Mouse (Mus musculus): Measurements from ENCODE around the gene Ints13. TPM values are rescaled to one million over a fixed set of nuclear protein-coding genes. Genes with fewer than 3 reads are reported as not detected.
A peak's percentile ranks its signal among the peaks of the same experiment; 100 is the strongest.

Ints13 gene
- polyA plus RNA-seq (2015; fragmentation: Nextera tagmentation; extraction: Ambion mirVana) = 70.6 and 72.4 TPM in 2 replicates

DNA sequence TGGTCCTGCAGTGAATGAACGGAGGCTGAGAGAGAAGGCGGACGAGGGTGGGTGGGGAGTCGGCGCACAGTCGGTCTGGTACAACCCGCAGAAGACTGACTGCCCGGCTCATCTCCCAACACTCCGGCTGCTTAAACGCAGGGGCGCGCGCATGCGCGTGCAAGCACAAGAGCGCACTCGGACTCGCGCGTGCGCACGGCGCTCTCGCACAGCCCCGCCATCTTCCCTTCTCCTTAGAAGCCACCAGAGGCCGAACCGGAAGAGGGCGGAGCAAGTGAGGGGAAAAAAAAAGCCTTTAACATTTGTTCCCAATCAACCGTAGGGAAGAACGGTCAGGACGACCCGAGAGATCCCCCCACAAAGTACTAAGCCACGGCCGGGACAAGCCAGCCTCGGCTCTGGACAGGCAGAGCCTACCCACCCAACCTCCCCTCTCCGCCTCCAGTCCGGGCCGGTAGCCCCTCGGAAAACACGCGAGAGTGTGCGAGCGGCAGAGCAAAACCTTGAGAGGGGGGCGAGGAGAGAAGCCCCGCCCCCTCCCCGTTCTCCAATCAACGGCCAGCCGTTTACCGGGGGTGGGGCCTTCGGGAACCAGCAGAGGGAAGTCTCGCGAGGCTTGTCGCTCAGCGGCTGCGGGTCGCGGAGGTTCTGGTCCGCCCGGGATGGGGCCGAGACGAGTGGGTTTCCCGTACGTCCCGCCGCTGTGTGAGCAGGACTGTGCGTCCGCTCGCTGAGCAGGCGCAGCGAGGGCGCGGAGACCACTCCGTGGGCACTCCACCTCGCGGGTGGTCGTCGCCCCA, at the start of gene Ints13:
Gene Ints13 (minus strand): TSS at position 526 of the 800 bp plus-strand sequence.
- Histone ChIP-seq H3K9me3 (no peaks in the 10 kb centered on the region), H3K4me2 (replicated peaks) (peak within 1 kb of the TSS; percentile 79), H3K9ac (replicated peaks) (peak within 1 kb of the TSS; percentile 89), H3K4me3 (replicated peaks) (peak within 1 kb of the TSS; percentile 86), H3K27ac (peak within 1 kb of the TSS; percentile 96), H3K27me3 (no peaks in the 10 kb centered on the region), H3K36me3 (no peaks in the 10 kb centered on the region), H3K4me1 (replicated peaks) (peaks cover 38% of the 10 kb centered on the region)
- WGBS = under 1% methylated on average over 69 of the region's 77 CpGs
- peak; percentile 98 for ATAC-seq

DNA sequence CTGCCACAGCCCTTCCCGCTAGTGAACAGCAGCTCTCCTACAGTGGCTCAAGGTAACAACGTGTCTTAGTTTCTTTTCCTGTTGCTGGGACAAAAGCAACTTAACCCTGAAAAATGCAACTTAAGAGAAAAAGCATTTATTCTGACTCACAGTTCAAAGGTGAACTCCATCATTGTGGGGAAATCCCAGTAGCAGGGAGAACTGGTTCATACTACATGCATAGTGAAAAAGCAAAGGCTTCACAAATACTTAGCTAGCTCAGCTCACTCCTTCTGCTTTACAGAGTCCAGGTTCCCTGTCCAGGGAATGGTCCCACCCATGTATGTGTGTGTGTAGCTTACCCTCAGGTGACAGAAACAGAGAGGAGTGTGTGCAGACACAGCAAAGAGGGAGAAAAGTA, 39.0 kb upstream of the Ints13 start:
- Histone ChIP-seq H3K27me3 (no peaks in the 10 kb centered on the region), H3K4me2 (replicated peaks) (no peak overlapping the region), H3K27ac (no peak overlapping the region), H3K9me3 (no peaks in the 10 kb centered on the region), H3K36me3 (peaks cover 67% of the 10 kb centered on the region), H3K4me1 (replicated peaks) (no peaks in the 10 kb centered on the region), H3K9ac (replicated peaks) (no peak overlapping the region), H3K4me3 (replicated peaks) (no peak overlapping the region)
- 91% methylated on average over 2 of the region's 2 CpGs for WGBS
- no peak for ATAC-seq

DNA sequence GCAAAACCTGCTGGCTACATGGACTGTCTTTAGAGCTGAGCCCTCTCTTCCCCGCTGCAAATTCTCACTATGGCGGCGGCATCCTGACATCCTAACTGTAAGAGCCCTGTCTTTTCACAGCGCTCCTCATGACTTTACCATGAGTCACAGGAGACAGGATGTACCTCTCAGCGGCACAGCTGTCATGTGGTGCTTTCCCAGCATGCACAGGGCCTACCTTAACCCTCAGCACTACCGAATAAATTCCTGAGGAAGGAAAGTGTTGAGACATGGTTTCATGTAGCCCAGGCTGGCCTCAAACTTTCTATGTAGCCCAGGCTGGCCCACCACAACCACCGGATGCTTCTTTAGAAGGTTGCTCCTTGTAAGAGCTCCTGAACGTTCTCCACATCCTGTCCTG, 38.3 kb upstream of the Ints13 start:
- Histone ChIP-seq H3K4me3 (replicated peaks) (no peak overlapping the region), H3K4me2 (replicated peaks) (no peak overlapping the region), H3K9me3 (no peaks in the 10 kb centered on the region), H3K36me3 (peaks cover 69% of the 10 kb centered on the region), H3K9ac (replicated peaks) (no peak overlapping the region), H3K4me1 (replicated peaks) (no peaks in the 10 kb centered on the region), H3K27me3 (no peaks in the 10 kb centered on the region), H3K27ac (no peak overlapping the region)
- WGBS = 93% methylated on average over 8 of the region's 8 CpGs
- ATAC-seq = no peak

DNA sequence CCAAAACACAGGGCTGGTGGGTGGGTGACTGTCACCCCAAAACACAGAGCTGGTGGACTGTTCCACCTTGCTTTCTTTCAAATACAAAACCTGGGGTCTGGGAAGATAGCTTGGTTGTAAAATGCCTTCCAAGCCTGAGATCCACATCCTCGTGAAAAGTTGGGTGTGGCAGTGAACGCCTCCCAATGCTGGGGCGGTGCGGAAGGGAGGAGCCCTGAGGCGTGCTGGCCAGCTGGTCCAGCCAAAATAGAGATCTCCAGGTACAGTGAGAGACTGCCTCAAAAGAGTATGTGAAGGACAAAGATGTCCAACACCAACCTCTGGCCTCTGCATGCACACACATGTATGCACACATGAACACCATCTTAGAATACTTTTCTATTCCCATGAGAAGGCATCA, 36.9 kb upstream of the Ints13 start:
- Histone ChIP-seq H3K4me2 (replicated peaks) (no peak overlapping the region), H3K9me3 (no peaks in the 10 kb centered on the region), H3K27me3 (no peaks in the 10 kb centered on the region), H3K27ac (no peak overlapping the region), H3K9ac (replicated peaks) (no peak overlapping the region), H3K36me3 (peaks cover 79% of the 10 kb centered on the region), H3K4me3 (replicated peaks) (no peak overlapping the region), H3K4me1 (replicated peaks) (no peaks in the 10 kb centered on the region)
- 91% methylated on average over 5 of the region's 5 CpGs for WGBS
- ATAC-seq = no peak

GRCm38 (mm10) chr6:146613907-146614306, 36.3 kb upstream of the Ints13 start:
- Histone ChIP-seq H3K4me1 (replicated peaks) (no peaks in the 10 kb centered on the region), H3K4me3 (replicated peaks) (no peak overlapping the region), H3K9me3 (no peaks in the 10 kb centered on the region), H3K4me2 (replicated peaks) (no peak overlapping the region), H3K27me3 (no peaks in the 10 kb centered on the region), H3K27ac (no peak overlapping the region), H3K36me3 (peaks cover 82% of the 10 kb centered on the region), H3K9ac (replicated peaks) (no peak overlapping the region)
- ATAC-seq = no peak
- WGBS = 98% methylated on average over 5 of the region's 5 CpGs

DNA sequence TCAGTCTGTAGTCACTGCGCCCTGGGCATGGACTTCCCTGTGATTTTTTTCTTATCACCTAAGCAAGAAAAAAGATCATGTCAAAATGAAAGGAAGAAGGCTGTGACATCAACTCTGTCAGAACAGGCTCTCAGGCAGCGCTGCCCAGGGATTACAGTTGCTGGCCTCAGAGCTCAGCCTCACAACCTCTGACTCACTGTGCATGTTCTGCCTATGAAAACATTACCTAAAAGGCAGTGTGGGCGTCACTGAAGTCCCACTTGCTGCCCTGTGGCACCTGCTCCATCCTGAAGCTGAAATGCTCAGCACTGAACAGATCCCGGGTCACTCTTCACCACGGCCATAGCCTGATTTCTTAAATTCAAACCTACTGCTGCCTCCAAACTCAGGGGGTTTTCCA, 35.1 kb upstream of the Ints13 start:
- no peak overlapping the region for H3K9ac ChIP-seq (replicated peaks)
- H3K4me3 ChIP-seq (replicated peaks) = no peak overlapping the region
- no peak for ATAC-seq
- no peaks in the 10 kb centered on the region for H3K27me3 ChIP-seq
- no peaks in the 10 kb centered on the region for H3K4me1 ChIP-seq (replicated peaks)
- H3K27ac ChIP-seq = no peak overlapping the region
- peaks cover 78% of the 10 kb centered on the region for H3K36me3 ChIP-seq
- H3K9me3 ChIP-seq = no peaks in the 10 kb centered on the region
- no peak overlapping the region for H3K4me2 ChIP-seq (replicated peaks)
- 93% methylated on average over 5 of the region's 5 CpGs for WGBS

DNA sequence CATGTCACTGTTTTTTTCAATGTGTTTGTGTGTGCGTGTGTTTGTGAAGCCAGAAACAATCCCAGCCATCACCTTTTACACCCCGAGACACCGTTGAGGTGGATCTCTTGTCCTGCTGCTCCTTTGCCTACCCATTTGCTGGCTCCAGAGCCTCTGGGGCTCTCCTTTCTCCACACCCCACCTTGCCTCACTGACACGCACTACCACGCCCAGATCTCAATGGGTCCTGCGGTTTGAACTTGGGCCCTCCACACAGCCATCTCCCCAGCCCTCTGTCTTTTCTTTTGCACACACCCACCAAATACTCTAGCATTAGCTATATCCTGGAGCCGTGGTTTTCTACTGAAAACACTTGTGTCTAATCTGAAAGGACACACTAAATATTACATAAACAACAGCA, 34.3 kb upstream of the Ints13 start:
- H3K27ac ChIP-seq = no peak overlapping the region
- no peaks in the 10 kb centered on the region for H3K9me3 ChIP-seq
- no peak overlapping the region for H3K4me2 ChIP-seq (replicated peaks)
- H3K4me1 ChIP-seq (replicated peaks) = no peaks in the 10 kb centered on the region
- ATAC-seq = no peak
- H3K9ac ChIP-seq (replicated peaks) = no peak overlapping the region
- WGBS = 94% methylated on average over 7 of the region's 7 CpGs
- no peaks in the 10 kb centered on the region for H3K27me3 ChIP-seq
- H3K4me3 ChIP-seq (replicated peaks) = no peak overlapping the region
- H3K36me3 ChIP-seq = peaks cover 76% of the 10 kb centered on the region

GRCm38 (mm10) chr6:146611385-146611784, 33.8 kb upstream of the Ints13 start:
- Histone ChIP-seq H3K4me2 (replicated peaks) (no peak overlapping the region), H3K4me1 (replicated peaks) (no peaks in the 10 kb centered on the region), H3K9me3 (no peaks in the 10 kb centered on the region), H3K4me3 (replicated peaks) (no peak overlapping the region), H3K36me3 (peaks cover 76% of the 10 kb centered on the region), H3K27me3 (no peaks in the 10 kb centered on the region), H3K27ac (no peak overlapping the region), H3K9ac (replicated peaks) (no peak overlapping the region)
- ATAC-seq = no peak
- WGBS = 86% methylated on average over 6 of the region's 6 CpGs

- H3K4me1 ChIP-seq (replicated peaks) = no peaks in the 10 kb centered on the region
- H3K27ac ChIP-seq = no peak overlapping the region
- H3K9ac ChIP-seq (replicated peaks) = no peak overlapping the region
- H3K4me3 ChIP-seq (replicated peaks) = no peak overlapping the region
- no peak for ATAC-seq
- no peak overlapping the region for H3K4me2 ChIP-seq (replicated peaks)
- H3K9me3 ChIP-seq = no peaks in the 10 kb centered on the region
- peaks cover 83% of the 10 kb centered on the region for H3K36me3 ChIP-seq
- H3K27me3 ChIP-seq = no peaks in the 10 kb centered on the region
- WGBS = 82% methylated on average over 10 of the region's 10 CpGs
Observed at GRCm38 (mm10) chr6:146603651-146604050, 26.0 kb upstream of the Ints13 start.

GRCm38 (mm10) chr6:146602601-146603000, 25.0 kb upstream of the Ints13 start:
- H3K27me3 ChIP-seq = no peaks in the 10 kb centered on the region
- no peak overlapping the region for H3K4me2 ChIP-seq (replicated peaks)
- ATAC-seq = no peak
- H3K4me3 ChIP-seq (replicated peaks) = no peak overlapping the region
- H3K9ac ChIP-seq (replicated peaks) = no peak overlapping the region
- H3K36me3 ChIP-seq = peaks cover 81% of the 10 kb centered on the region
- H3K4me1 ChIP-seq (replicated peaks) = no peaks in the 10 kb centered on the region
- 79% methylated on average over 4 of the region's 4 CpGs for WGBS
- H3K27ac ChIP-seq = no peak overlapping the region
- H3K9me3 ChIP-seq = no peaks in the 10 kb centered on the region

GRCm38 (mm10) chr6:146585134-146585533, 7.5 kb upstream of the Ints13 start:
- Histone ChIP-seq H3K9me3 (no peaks in the 10 kb centered on the region), H3K36me3 (peaks cover 42% of the 10 kb centered on the region), H3K9ac (replicated peaks) (no peak overlapping the region), H3K27ac (no peak overlapping the region), H3K4me1 (replicated peaks) (peaks cover 5% of the 10 kb centered on the region; the same call in 1 of the 2 replicates), H3K27me3 (no peaks in the 10 kb centered on the region), H3K4me2 (replicated peaks) (no peak overlapping the region), H3K4me3 (replicated peaks) (no peak overlapping the region)
- WGBS = 93% methylated on average over 5 of the region's 5 CpGs
- no peak for ATAC-seq

DNA sequence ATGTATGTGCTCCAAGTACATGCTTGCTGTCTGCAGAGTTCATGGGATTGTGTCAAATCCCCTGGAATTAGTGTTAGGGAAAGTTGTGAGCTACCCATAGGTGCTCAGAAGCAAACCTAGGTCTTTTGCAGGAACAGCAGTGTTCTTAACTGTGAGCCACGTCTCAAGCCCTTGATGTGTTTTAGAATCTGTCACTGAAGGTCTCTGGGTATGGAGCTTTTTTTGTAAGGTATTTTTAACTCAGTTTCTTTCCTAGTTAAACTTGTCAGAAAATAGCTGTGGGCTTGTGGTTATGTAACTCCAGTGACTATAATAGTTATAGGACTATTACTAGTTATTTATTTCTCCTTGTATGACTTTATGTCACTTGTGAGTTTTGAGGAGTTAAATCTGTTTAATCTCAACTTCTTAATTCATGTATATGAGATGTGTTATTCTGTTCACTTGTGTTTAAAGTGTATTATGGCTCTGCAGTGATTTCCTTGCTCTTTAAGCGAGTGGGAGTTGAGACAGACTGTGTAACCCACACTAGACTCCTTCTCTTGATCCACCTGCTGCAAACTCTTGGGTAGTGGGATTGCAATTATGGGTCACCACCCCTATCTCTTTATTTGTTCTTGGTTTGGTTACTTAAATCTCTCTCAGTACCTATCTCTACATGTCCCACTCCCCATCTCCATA, 5.9 kb upstream of the Ints13 start:
- Histone ChIP-seq H3K4me1 (replicated peaks) (peaks cover 16% of the 10 kb centered on the region), H3K27me3 (no peaks in the 10 kb centered on the region), H3K27ac (no peak overlapping the region), H3K4me3 (replicated peaks) (no peak overlapping the region), H3K36me3 (peaks cover 26% of the 10 kb centered on the region), H3K9me3 (no peaks in the 10 kb centered on the region), H3K9ac (replicated peaks) (no peak overlapping the region), H3K4me2 (replicated peaks) (no peak overlapping the region)
- 83% methylated on average over 2 of the region's 2 CpGs for WGBS
- no peak for ATAC-seq
